Mouse (Mus musculus): Measurements from ENCODE around the gene Tmem63c. TPM values are rescaled to one million over a fixed set of nuclear protein-coding genes. Genes with fewer than 3 reads are reported as not detected.

Gene Tmem63c
- polyA plus RNA-seq (2015; fragmentation: Nextera tagmentation; extraction: Ambion mirVana): 0.22 and 1.1 TPM in 2 replicates

DNA sequence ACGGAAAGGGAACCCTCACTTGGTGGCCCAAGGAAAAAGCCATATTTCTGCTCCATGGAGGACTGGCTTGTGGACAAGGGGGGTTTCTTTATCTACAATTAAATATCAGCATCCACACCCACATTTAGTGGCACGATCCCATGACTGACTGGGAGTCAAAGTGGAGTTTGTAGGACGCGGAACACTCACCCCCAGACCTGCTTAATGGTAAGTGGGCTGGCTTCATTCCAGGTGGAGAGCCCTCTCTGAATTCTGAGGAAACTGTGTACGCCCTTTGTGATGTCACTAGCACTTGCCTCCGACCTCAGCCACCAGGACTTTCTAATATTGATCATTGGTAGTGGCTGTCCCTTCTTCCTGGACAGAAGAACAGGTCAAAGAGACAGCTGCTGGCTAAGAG, at the start of gene Tmem63c:
Gene Tmem63c (plus strand): TSS at position 301 of the 400 bp plus-strand sequence.

DNA sequence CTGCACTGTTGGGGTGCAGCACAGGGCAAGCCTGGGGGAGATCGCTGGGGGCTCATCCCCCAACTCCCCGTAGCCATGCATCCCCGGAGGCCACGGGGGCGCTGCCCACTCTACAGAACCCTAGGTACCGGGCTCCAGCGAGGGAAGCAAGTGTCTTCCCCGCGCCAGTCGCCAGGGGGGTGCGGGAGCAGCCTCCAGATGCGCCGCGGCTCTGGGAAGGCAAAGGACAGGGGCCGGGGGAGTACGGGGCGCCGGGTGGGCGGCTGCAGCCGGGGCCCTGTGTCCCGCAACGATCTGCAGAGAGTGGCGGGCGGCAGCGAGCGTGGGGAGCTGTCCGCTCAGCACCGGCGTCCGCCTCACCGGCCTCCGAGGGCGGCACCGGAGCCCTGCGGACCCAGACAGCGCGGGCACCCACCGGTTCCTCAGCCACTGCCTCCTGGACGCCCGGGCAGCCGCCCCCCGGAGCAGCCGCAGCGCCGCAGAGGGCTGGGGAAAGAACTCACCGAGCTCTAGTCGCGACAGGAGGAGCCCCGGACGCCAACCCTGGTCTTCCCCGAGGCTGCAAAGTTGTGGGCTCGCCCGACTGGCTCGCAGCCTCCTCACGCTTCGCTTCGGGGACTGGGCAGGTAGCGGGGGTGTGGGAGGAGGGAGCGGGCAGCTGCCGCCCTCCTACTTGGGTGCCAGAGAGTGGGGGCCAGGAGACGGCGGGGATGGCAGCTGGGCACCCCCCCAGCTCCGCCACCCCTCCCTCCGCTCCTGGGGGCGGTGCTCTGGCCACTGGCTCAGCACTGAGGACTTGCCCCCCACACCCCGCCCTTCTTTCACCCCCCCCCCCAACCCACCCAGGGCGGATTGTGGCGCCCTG, 31.0 kb upstream of the Tmem63c start, which contains the start of gene Zdhhc22:
Gene Zdhhc22 (minus strand): TSS at position 541 of the 865 bp plus-strand sequence.

DNA sequence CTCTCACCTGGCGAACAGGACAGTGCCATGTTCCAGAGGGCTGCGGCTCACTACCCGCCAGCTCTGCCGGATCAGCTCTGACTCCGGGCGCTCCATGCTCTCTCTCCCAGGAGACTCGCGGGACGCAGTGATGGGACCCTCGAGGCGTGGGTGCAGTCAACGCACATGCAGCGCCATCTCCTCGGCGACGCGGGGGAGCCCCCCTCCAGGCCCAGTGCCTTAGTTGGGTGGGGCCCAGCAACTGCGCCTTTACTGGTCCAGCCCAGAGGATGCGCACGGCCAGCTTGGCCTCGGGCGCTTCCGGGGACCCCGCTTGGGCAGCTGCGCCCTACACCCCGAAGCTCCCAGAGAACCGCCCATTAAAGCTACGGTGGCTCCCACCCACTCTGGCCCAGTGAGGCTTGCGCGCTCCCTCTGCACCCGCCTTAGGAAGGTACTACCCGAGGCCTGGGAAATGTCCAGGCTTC, 81.1 kb downstream of the Tmem63c start, which contains the start of gene Ngb:
Gene Ngb (minus strand): TSS at position 375 of the 467 bp plus-strand sequence.

Small RNA genes lying within 50 kb of the gene (microRNA-seq; reads per million reads assigned to microRNA genes)
- gene Gm25847 (ENCODE audit: borderline replicate concordance, insufficient number of aligned reads): not detected

Other genes starting within 250 kb of the Tmem63c start
- gene Irf2bpl, start 136.5 kb upstream of the Tmem63c start, polyA plus RNA-seq (2015; fragmentation: Nextera tagmentation; extraction: Ambion mirVana): 32.9 and 40.4 TPM in 2 replicates
- 6.7 and 8.6 TPM in 2 replicates for gene Cipc, start 74.3 kb upstream of the Tmem63c start, polyA plus RNA-seq (2015; fragmentation: Nextera tagmentation; extraction: Ambion mirVana)
- gene Zdhhc22, start 30.9 kb upstream of the Tmem63c start, polyA plus RNA-seq (2015; fragmentation: Nextera tagmentation; extraction: Ambion mirVana): 0.36 and 1.3 TPM in 2 replicates
- gene Ngb, start 81.2 kb downstream of the Tmem63c start, polyA plus RNA-seq (2015; fragmentation: Nextera tagmentation; extraction: Ambion mirVana): 0.69 and 2.6 TPM in 2 replicates
- gene Gstz1, start 125.8 kb downstream of the Tmem63c start, polyA plus RNA-seq (2015; fragmentation: Nextera tagmentation; extraction: Ambion mirVana): 45.8 and 50.3 TPM in 2 replicates
- 7.8 and 8.8 TPM in 2 replicates for gene Pomt2, start 126.6 kb downstream of the Tmem63c start, polyA plus RNA-seq (2015; fragmentation: Nextera tagmentation; extraction: Ambion mirVana)
- gene Samd15, start 178.4 kb downstream of the Tmem63c start, polyA plus RNA-seq (2015; fragmentation: Nextera tagmentation; extraction: Ambion mirVana): 8.1 and 10.1 TPM in 2 replicates
- 1.7 and 2.3 TPM in 2 replicates for gene Tmed8, start 179.1 kb downstream of the Tmem63c start, polyA plus RNA-seq (2015; fragmentation: Nextera tagmentation; extraction: Ambion mirVana)
- gene Noxred1, start 217.4 kb downstream of the Tmem63c start, polyA plus RNA-seq (2015; fragmentation: Nextera tagmentation; extraction: Ambion mirVana): 0.21 TPM in 1 of 2 replicates, not detected in the other
- gene Vipas39, start 244.9 kb downstream of the Tmem63c start, polyA plus RNA-seq (2015; fragmentation: Nextera tagmentation; extraction: Ambion mirVana): 25.7 and 28.9 TPM in 2 replicates
- gene Ahsa1, start 245.1 kb downstream of the Tmem63c start, polyA plus RNA-seq (2015; fragmentation: Nextera tagmentation; extraction: Ambion mirVana): 103 and 140 TPM in 2 replicates

All from adrenal gland, postnatal 0 days (tissue).